Mouse (Mus musculus) heart, embryonic 13.5 days (tissue): ENCODE data around the gene Rbm47. TPM values are rescaled to one million over a fixed set of nuclear protein-coding genes. Genes with fewer than 3 reads are reported as not detected.

Experiments used
- ATAC-seq: fragments of 200-750 bp; cut with Nextera tagmentation; 2 replicates; pipeline ENCODE4 v1.8.0; 2017; ENCODE audit warnings: moderate TSS enrichment; ENCODE audit not compliant: insufficient number of reproducible peaks, low FRiP score, low TSS enrichment; ENCODE audit errors: extremely low read depth
- H3K27ac ChIP-seq: fragments of 300-500 bp; sonication (generic); replicated peaks from 2 replicates; pipeline ENCODE4 v1.5.1; 2015; ENCODE audit warnings: moderate library complexity, mild to moderate bottlenecking, inconsistent platforms
- H3K27me3 ChIP-seq: fragments of 300-500 bp; sonication (generic); replicated peaks from 2 replicates; pipeline ENCODE4 v1.6.1; 2015; ENCODE audit warnings: mild to moderate bottlenecking, inconsistent platforms
- H3K36me3 ChIP-seq: fragments of 300-500 bp; sonication (generic); 2 replicates; pipeline ENCODE4 v1.6.1; 2015; ENCODE audit warnings: mild to moderate bottlenecking, inconsistent platforms
- H3K4me1 ChIP-seq: fragments of 300-500 bp; sonication (generic); 2 replicates; pipeline ENCODE4 v1.6.1; 2015; ENCODE audit warnings: inconsistent platforms
- H3K4me2 ChIP-seq: fragments of 300-500 bp; sonication (generic); 2 replicates; pipeline ENCODE4 v1.6.1; 2015; ENCODE audit warnings: inconsistent platforms, mild to moderate bottlenecking, moderate library complexity
- H3K4me3 ChIP-seq: fragments of 300-500 bp; sonication (generic); 2 replicates; pipeline ENCODE4 v1.5.1; 2015; ENCODE audit warnings: moderate library complexity, mild to moderate bottlenecking, inconsistent platforms
- H3K9ac ChIP-seq: fragments of 300-500 bp; sonication (generic); 2 replicates; pipeline ENCODE4 v1.6.1; 2015; ENCODE audit warnings: inconsistent platforms, mild to moderate bottlenecking, moderate library complexity
- H3K9me3 ChIP-seq: fragments of 300-500 bp; sonication (generic); 2 replicates; pipeline ENCODE4 v1.6.1; 2016; ENCODE audit warnings: inconsistent platforms
- WGBS: fragments of 180-500 bp; shearing (Covaris S2); methylation state at CpG from one replicate; pipeline ENCODE4 v1.1.7; 2015; ENCODE audit warnings: mixed read lengths; 5-methylcytosine and 5-hydroxymethylcytosine counted together
- polyA plus RNA-seq: library from polyadenylated mRNA; unstranded; fragments of >200 nt; fragmentation: Nextera tagmentation; extraction: Ambion mirVana; gene quantifications from 2 replicates; pipeline ENCODE4 v1.2.1, GENCODE M21; 2015

Gene Rbm47
- polyA plus RNA-seq, 1 experiment from 2014 or later = 2.0 TPM

DNA sequence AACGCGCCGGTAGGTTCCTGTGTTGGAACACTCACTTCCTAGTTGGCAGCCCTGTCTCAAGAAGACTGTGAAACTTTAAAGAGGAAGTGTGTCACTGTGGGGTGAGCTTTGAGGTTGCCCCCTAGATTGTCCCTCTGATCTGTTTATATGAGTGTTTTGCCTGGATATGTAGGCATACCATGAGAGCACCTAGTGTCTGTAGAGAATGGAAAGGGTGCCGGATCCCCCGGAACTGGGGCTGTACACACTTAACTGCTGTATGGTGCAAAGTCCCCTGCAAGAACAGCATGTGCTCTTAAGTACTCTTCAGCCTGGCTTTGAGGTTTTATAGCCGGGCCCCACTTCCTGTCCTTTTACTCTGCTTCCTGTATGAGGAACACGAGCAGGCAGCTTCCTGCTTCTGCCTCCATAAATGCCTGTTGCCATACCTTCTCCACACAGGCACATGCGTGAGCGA lies 97.9 kb downstream of the Rbm47 start:
- no peak overlapping the region for H3K9ac ChIP-seq
- H3K9me3 ChIP-seq = no peaks in the 10 kb centered on the region
- 74% methylated on average over 9 of the region's 9 CpGs for WGBS
- peaks cover 17% of the 10 kb centered on the region for H3K4me1 ChIP-seq
- H3K27ac ChIP-seq = no peak overlapping the region
- H3K4me3 ChIP-seq = no peak overlapping the region
- ATAC-seq = no peak
- no peaks in the 10 kb centered on the region for H3K36me3 ChIP-seq
- no peak overlapping the region for H3K4me2 ChIP-seq
- no peaks in the 10 kb centered on the region; the same call in 1 of the 2 replicates for H3K27me3 ChIP-seq

- 89% methylated on average over 5 of the region's 5 CpGs for WGBS
- no peaks in the 10 kb centered on the region for H3K9me3 ChIP-seq
- no peaks in the 10 kb centered on the region; the same call in 1 of the 2 replicates for H3K27me3 ChIP-seq
- no peaks in the 10 kb centered on the region for H3K36me3 ChIP-seq
- H3K27ac ChIP-seq = no peak overlapping the region
- H3K4me1 ChIP-seq = peaks cover 24% of the 10 kb centered on the region
- H3K4me3 ChIP-seq = no peak overlapping the region
- no peak overlapping the region for H3K9ac ChIP-seq
- H3K4me2 ChIP-seq = no peak overlapping the region
- no peak for ATAC-seq
Observed at GRCm38 (mm10) chr5:66074235-66074634, 98.7 kb downstream of the Rbm47 start.

GRCm38 (mm10) chr5:66073604-66074164 lies 99.2 kb downstream of the Rbm47 start:
- 81% methylated on average over 12 of the region's 12 CpGs for WGBS
- no peak for ATAC-seq
- no peaks in the 10 kb centered on the region for H3K9me3 ChIP-seq
- H3K4me3 ChIP-seq = no peak overlapping the region
- no peak overlapping the region for H3K9ac ChIP-seq
- no peak overlapping the region for H3K4me2 ChIP-seq
- no peaks in the 10 kb centered on the region for H3K36me3 ChIP-seq
- no peak overlapping the region for H3K27ac ChIP-seq
- H3K27me3 ChIP-seq = no peaks in the 10 kb centered on the region; the same call in 1 of the 2 replicates
- H3K4me1 ChIP-seq = peaks cover 27% of the 10 kb centered on the region

- Histone ChIP-seq H3K4me1 (peaks cover 23% of the 10 kb centered on the region), H3K4me3 (no peak overlapping the region), H3K9me3 (no peaks in the 10 kb centered on the region), H3K36me3 (no peaks in the 10 kb centered on the region), H3K27me3 (no peaks in the 10 kb centered on the region; the same call in 1 of the 2 replicates), H3K4me2 (no peak overlapping the region), H3K27ac (no peak overlapping the region), H3K9ac (no peak overlapping the region)
- WGBS = 73% methylated on average over 8 of the region's 8 CpGs
- ATAC-seq = no peak
Observed at GRCm38 (mm10) chr5:66071722-66072121, 101.2 kb downstream of the Rbm47 start.

DNA sequence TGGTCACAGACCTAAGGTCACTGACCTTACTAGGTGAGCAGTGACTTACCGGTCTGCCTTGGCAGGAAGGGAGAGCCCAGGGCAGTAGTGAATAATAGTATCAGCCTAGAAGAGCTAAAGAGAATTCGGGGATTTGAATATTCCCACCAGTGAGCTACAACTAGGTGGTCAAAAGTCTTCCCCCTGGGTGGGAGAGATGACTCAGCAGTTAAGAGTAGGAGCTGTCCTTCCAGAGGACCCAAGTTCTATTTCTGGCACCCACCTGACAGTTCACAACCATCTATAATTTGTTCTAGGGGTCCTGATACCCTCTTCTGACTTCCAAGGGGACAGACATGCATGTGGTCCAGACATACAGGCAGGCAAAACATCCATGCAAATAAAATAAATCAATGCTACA lies 102.6 kb downstream of the Rbm47 start:
- H3K4me3 ChIP-seq = peak overlapping the region; percentile 56
- 58% methylated on average over 2 of the region's 2 CpGs for WGBS
- peaks cover 22% of the 10 kb centered on the region for H3K4me1 ChIP-seq
- no peaks in the 10 kb centered on the region for H3K36me3 ChIP-seq
- H3K27ac ChIP-seq = no peak overlapping the region
- H3K4me2 ChIP-seq = peak overlapping the region; percentile 77
- H3K9me3 ChIP-seq = no peaks in the 10 kb centered on the region
- 0 out of 2 replicates have a peak overlapping the region, but pooled peaks have one; percentile 72 for H3K9ac ChIP-seq
- ATAC-seq = no peak
- no peaks in the 10 kb centered on the region; the same call in 1 of the 2 replicates for H3K27me3 ChIP-seq

DNA sequence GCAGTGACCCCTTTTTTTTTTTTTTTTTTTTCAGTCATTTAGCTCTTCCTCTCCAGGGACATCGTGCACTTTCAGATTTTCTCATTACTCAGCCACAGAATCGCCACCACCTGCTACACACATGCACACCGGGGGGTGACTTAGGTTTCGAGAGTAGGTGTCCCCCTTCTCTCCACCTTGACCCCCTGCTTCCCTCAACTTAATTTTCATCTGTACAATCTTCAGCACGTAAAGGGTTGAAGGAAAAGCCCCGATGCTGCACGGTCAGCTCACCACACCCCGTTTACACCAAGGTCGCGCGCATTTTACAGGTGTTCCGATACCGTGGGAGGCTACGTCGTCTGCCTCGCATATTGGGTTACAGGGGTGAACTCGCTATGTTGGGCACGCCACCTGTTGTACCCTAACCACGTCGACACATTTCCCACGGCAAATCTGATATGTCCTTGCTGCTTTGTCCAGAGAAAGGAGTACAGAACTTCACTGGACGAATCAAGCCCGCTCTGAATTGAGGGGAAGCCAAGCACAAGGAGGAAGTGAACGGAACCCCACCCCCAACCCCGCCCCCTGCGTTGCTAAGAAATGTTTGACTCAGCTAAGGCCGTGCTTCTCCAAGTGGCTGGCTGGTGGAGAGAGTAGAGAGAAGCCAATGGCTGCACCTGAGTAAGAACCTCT lies 103.3 kb downstream of the Rbm47 start:
- H3K9ac ChIP-seq = peak overlapping the region; percentile 72
- ATAC-seq = no peak
- H3K4me3 ChIP-seq = peak overlapping the region; percentile 56
- H3K4me2 ChIP-seq = peak overlapping the region; percentile 77
- H3K27ac ChIP-seq = no peak overlapping the region
- H3K27me3 ChIP-seq = no peaks in the 10 kb centered on the region; the same call in 1 of the 2 replicates
- peaks cover 22% of the 10 kb centered on the region for H3K4me1 ChIP-seq
- no peaks in the 10 kb centered on the region for H3K9me3 ChIP-seq
- no peaks in the 10 kb centered on the region for H3K36me3 ChIP-seq
- 12% methylated on average over 27 of the region's 27 CpGs for WGBS

GRCm38 (mm10) chr5:66069133-66069469 lies 103.8 kb downstream of the Rbm47 start:
- 62% methylated on average over 7 of the region's 7 CpGs for WGBS
- Histone ChIP-seq H3K9ac (peak overlapping the region; percentile 72; the same call in 1 of the 2 replicates), H3K27ac (no peak overlapping the region), H3K27me3 (no peaks in the 10 kb centered on the region; the same call in 1 of the 2 replicates), H3K4me3 (peak overlapping the region; percentile 56), H3K9me3 (no peaks in the 10 kb centered on the region), H3K4me1 (peaks cover 22% of the 10 kb centered on the region), H3K4me2 (peak overlapping the region; percentile 77), H3K36me3 (no peaks in the 10 kb centered on the region)
- no peak for ATAC-seq

- H3K4me1 ChIP-seq = peaks cover 22% of the 10 kb centered on the region
- no peak for ATAC-seq
- no peak overlapping the region for H3K4me2 ChIP-seq
- WGBS = 81% methylated on average over 12 of the region's 12 CpGs
- no peaks in the 10 kb centered on the region for H3K9me3 ChIP-seq
- no peaks in the 10 kb centered on the region; the same call in 1 of the 2 replicates for H3K27me3 ChIP-seq
- no peak overlapping the region for H3K4me3 ChIP-seq
- H3K27ac ChIP-seq = no peak overlapping the region
- H3K9ac ChIP-seq = no peak overlapping the region
- no peaks in the 10 kb centered on the region for H3K36me3 ChIP-seq
Observed at GRCm38 (mm10) chr5:66068068-66068920, 104.6 kb downstream of the Rbm47 start.

DNA sequence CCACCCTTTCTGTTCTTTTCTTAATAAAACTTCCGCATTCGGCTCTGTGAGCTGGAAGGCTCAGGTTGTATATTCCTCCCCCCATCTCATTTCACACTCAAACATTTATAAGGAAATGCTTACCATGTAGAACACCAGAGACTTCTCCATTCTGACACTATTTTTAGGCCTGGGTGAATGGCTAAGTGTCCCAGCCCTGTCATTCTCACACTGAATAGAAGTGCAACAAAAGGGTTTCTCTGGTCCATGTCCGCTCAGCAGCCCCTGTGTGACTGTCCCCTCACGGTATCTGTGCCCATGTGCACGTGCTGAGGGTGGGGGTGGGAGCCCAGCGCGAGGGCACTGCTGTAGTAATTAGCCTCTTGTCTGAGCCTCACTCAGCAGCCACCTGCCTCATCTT lies 105.7 kb downstream of the Rbm47 start:
- H3K36me3 ChIP-seq = no peaks in the 10 kb centered on the region
- no peak overlapping the region for H3K4me3 ChIP-seq
- no peak overlapping the region for H3K4me2 ChIP-seq
- no peak for ATAC-seq
- H3K27ac ChIP-seq = 0 out of 2 replicates have a peak overlapping the region, but pooled peaks have one; percentile 21
- no peaks in the 10 kb centered on the region for H3K27me3 ChIP-seq
- H3K9me3 ChIP-seq = no peaks in the 10 kb centered on the region
- 44% methylated on average over 7 of the region's 7 CpGs for WGBS
- H3K9ac ChIP-seq = no peak overlapping the region
- peaks cover 28% of the 10 kb centered on the region for H3K4me1 ChIP-seq

- Histone ChIP-seq H3K4me2 (no peak overlapping the region), H3K9ac (no peak overlapping the region), H3K4me1 (peaks cover 12% of the 10 kb centered on the region), H3K36me3 (no peaks in the 10 kb centered on the region), H3K27me3 (no peaks in the 10 kb centered on the region), H3K27ac (no peak overlapping the region), H3K4me3 (no peak overlapping the region), H3K9me3 (no peaks in the 10 kb centered on the region)
- WGBS = 38% methylated on average over 3 of the region's 3 CpGs
- no peak; the same call in 1 of the 2 replicates for ATAC-seq
Observed at GRCm38 (mm10) chr5:66062930-66063220, 110.0 kb downstream of the Rbm47 start.
